Mouse (Mus musculus): ENCODE data around the gene Cyb5r2.

Gene Cyb5r2

GRCm38 (mm10) chr7:107757308-107758151 lies at the start of gene Cyb5r2:
Cyb5r2 (minus strand) TSS chr7:107758032.
- DNase-seq (ENCODE audit: low spot score), result no peak

- no peak for DNase-seq (ENCODE audit: low spot score)
Measured at GRCm38 (mm10) chr7:107802138-107802537, 44.3 kb upstream of the Cyb5r2 start.

- no peak for DNase-seq (ENCODE audit: low spot score)
Measured at GRCm38 (mm10) chr7:107801108-107801507, 43.3 kb upstream of the Cyb5r2 start, which contains the start of gene Ovch2. Ovch2 (minus strand) TSS chr7:107801208.

- no peak for DNase-seq (ENCODE audit: low spot score)
Measured at GRCm38 (mm10) chr7:107796500-107796899, 38.7 kb upstream of the Cyb5r2 start.

GRCm38 (mm10) chr7:107787977-107788620 lies 30.3 kb upstream of the Cyb5r2 start:
- peak; percentile 12 for DNase-seq (ENCODE audit: low spot score)

GRCm38 (mm10) chr7:107779611-107780010 lies 21.8 kb upstream of the Cyb5r2 start:
- peak; percentile 2 for DNase-seq (ENCODE audit: low spot score)

- no peak for DNase-seq (ENCODE audit: low spot score)
Measured at GRCm38 (mm10) chr7:107778216-107778615, 20.4 kb upstream of the Cyb5r2 start.

- DNase-seq (ENCODE audit: low spot score), result no peak
Measured at GRCm38 (mm10) chr7:107770812-107771211, 13.0 kb upstream of the Cyb5r2 start.

- DNase-seq (ENCODE audit: low spot score), result no peak
Measured at GRCm38 (mm10) chr7:107756748-107757147, 1.1 kb downstream of the Cyb5r2 start.

- DNase-seq (ENCODE audit: low spot score), result no peak
Measured at GRCm38 (mm10) chr7:107755905-107756304, 1.9 kb downstream of the Cyb5r2 start.

- no peak for DNase-seq (ENCODE audit: low spot score)
Measured at GRCm38 (mm10) chr7:107752031-107752520, 5.8 kb downstream of the Cyb5r2 start.

GRCm38 (mm10) chr7:107749721-107750120 lies 8.1 kb downstream of the Cyb5r2 start:
- no peak for DNase-seq (ENCODE audit: low spot score)

GRCm38 (mm10) chr7:107749270-107749669 lies 8.6 kb downstream of the Cyb5r2 start:
- DNase-seq (ENCODE audit: low spot score), result peak; percentile 10

GRCm38 (mm10) chr7:107747954-107748353 lies 9.9 kb downstream of the Cyb5r2 start:
- peak; percentile 2 for DNase-seq (ENCODE audit: low spot score)

GRCm38 (mm10) chr7:107747476-107747875 lies 10.4 kb downstream of the Cyb5r2 start:
- DNase-seq (ENCODE audit: low spot score), result no peak

- DNase-seq (ENCODE audit: low spot score), result no peak
Measured at GRCm38 (mm10) chr7:107746036-107746435, 11.8 kb downstream of the Cyb5r2 start.

- no peak for DNase-seq (ENCODE audit: low spot score)
Measured at GRCm38 (mm10) chr7:107745111-107745510, 12.7 kb downstream of the Cyb5r2 start.

GRCm38 (mm10) chr7:107744454-107744853 lies 13.4 kb downstream of the Cyb5r2 start:
- DNase-seq (ENCODE audit: low spot score), result no peak

- DNase-seq (ENCODE audit: low spot score), result no peak
Measured at GRCm38 (mm10) chr7:107742963-107743465, 14.8 kb downstream of the Cyb5r2 start.

- no peak for DNase-seq (ENCODE audit: low spot score)
Measured at GRCm38 (mm10) chr7:107738726-107739125, 19.1 kb downstream of the Cyb5r2 start.

GRCm38 (mm10) chr7:107733162-107733561 lies 24.7 kb downstream of the Cyb5r2 start:
- DNase-seq (ENCODE audit: low spot score), result no peak

GRCm38 (mm10) chr7:107730587-107730986 lies 27.2 kb downstream of the Cyb5r2 start:
- DNase-seq (ENCODE audit: low spot score), result no peak

- DNase-seq (ENCODE audit: low spot score), result no peak
Measured at GRCm38 (mm10) chr7:107727538-107727937, 30.3 kb downstream of the Cyb5r2 start.
